Mouse (Mus musculus) ES-Bruce4 (cell line): ENCODE results near the gene Vegfd.

Experiments
- CTCF ChIP-seq: IDR thresholded peaks from one replicate; pipeline ENCODE4 v1.8.1; 2011; ENCODE audit warnings: low read depth, low read length
- EP300 ChIP-seq: IDR thresholded peaks from 2 replicates; pipeline ENCODE4 v1.6.1; 2011; ENCODE audit warnings: low read depth, low read length; ENCODE audit not compliant: insufficient read depth

DNA sequence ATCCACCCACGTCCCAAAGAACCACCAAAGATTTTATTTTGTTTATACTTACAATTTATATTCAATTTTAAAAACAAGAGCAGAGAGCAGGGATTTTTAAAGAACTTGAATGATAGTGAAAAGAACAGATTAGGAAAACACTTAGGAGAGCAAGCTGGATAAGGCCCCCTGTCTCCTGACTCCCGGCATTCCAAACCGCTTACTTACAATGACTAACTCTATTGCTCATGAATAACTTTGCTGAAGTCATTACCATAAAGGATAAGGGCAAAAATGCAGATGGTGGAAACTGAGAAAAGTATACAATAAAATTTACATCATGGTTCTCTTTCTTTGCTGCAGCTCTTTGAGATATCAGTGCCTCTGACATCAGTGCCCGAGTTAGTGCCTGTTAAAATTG is 20.9 kb downstream of the Vegfd start:
- TF ChIP-seq EP300 (no peak), CTCF (no peak)
